Mouse (Mus musculus): ENCODE data around the gene Ogg1. TPM values are rescaled to one million over a fixed set of nuclear protein-coding genes. Genes with fewer than 3 reads are reported as not detected.

The Ogg1 gene
- polyA plus RNA-seq, 1 experiment from 2014 or later, result 17.3 TPM

Other genes with a start within 250 kb of the Ogg1 start
- gene Setd5, start 249.6 kb upstream of the Ogg1 start, polyA plus RNA-seq (2014; fragmentation: Nextera tagmentation; extraction: Ambion mirVana), result 88.6 and 107 TPM in 2 replicates
- 0.45 and 0.69 TPM in 2 replicates for gene Lhfpl4, start 131.6 kb upstream of the Ogg1 start, polyA plus RNA-seq (2014; fragmentation: Nextera tagmentation; extraction: Ambion mirVana)
- 28.4 and 41.0 TPM in 2 replicates for gene Mtmr14, start 89.1 kb upstream of the Ogg1 start, polyA plus RNA-seq (2014; fragmentation: Nextera tagmentation; extraction: Ambion mirVana)
- 0.23 TPM in 1 of 2 replicates, not detected in the other for gene Cpne9, start 44.7 kb upstream of the Ogg1 start, polyA plus RNA-seq (2014; fragmentation: Nextera tagmentation; extraction: Ambion mirVana)
- gene Brpf1, start 19.8 kb upstream of the Ogg1 start, polyA plus RNA-seq (2014; fragmentation: Nextera tagmentation; extraction: Ambion mirVana), result 18.2 and 27.2 TPM in 2 replicates
- gene Camk1, start 17.0 kb downstream of the Ogg1 start, polyA plus RNA-seq (2014; fragmentation: Nextera tagmentation; extraction: Ambion mirVana), result 112 and 114 TPM in 2 replicates
- 59.9 and 65.8 TPM in 2 replicates for gene Tada3, start 50.9 kb downstream of the Ogg1 start, polyA plus RNA-seq (2014; fragmentation: Nextera tagmentation; extraction: Ambion mirVana)
- gene Arpc4, start 51.1 kb downstream of the Ogg1 start, polyA plus RNA-seq (2014; fragmentation: Nextera tagmentation; extraction: Ambion mirVana), result 230 and 351 TPM in 2 replicates
- gene Ttll3, start 62.3 kb downstream of the Ogg1 start, polyA plus RNA-seq (2014; fragmentation: Nextera tagmentation; extraction: Ambion mirVana), result 2.0 and 2.4 TPM in 2 replicates
- 29.0 and 30.5 TPM in 2 replicates for gene Rpusd3, start 92.4 kb downstream of the Ogg1 start, polyA plus RNA-seq (2014; fragmentation: Nextera tagmentation; extraction: Ambion mirVana)
- gene Cidec, start 108.8 kb downstream of the Ogg1 start, polyA plus RNA-seq (2014; fragmentation: Nextera tagmentation; extraction: Ambion mirVana), result not detected in 2 replicates
- 95.9 and 103 TPM in 2 replicates for gene Jagn1, start 115.6 kb downstream of the Ogg1 start, polyA plus RNA-seq (2014; fragmentation: Nextera tagmentation; extraction: Ambion mirVana)
- gene Il17re, start 131.5 kb downstream of the Ogg1 start, polyA plus RNA-seq (2014; fragmentation: Nextera tagmentation; extraction: Ambion mirVana), result 3.5 and 6.1 TPM in 2 replicates
- 9.3 and 9.5 TPM in 2 replicates for gene Il17rc, start 144.5 kb downstream of the Ogg1 start, polyA plus RNA-seq (2014; fragmentation: Nextera tagmentation; extraction: Ambion mirVana)
- gene Creld1, start 156.3 kb downstream of the Ogg1 start, polyA plus RNA-seq (2014; fragmentation: Nextera tagmentation; extraction: Ambion mirVana), result 22.9 and 25.4 TPM in 2 replicates
- 0.73 and 1.6 TPM in 2 replicates for gene Prrt3, start 175.0 kb downstream of the Ogg1 start, polyA plus RNA-seq (2014; fragmentation: Nextera tagmentation; extraction: Ambion mirVana)
- 81.3 and 98.0 TPM in 2 replicates for gene Emc3, start 204.7 kb downstream of the Ogg1 start, polyA plus RNA-seq (2014; fragmentation: Nextera tagmentation; extraction: Ambion mirVana)
- 12.0 and 16.1 TPM in 2 replicates for gene Fancd2, start 204.7 kb downstream of the Ogg1 start, polyA plus RNA-seq (2014; fragmentation: Nextera tagmentation; extraction: Ambion mirVana)

Data from kidney, embryonic 14.5 days (tissue).